Mouse (Mus musculus) R1 (cell line): ENCODE measurements at regions not wholly inside any gene's neighbourhood (a gene's known extent, or its start where the extent isn't known, plus 50 kb on each side); places are given as distances from the start of the nearest gene placed in this dataset.
A peak's percentile ranks its signal among the peaks of the same experiment; 100 is the strongest.

Experiments used
- DNase-seq: peaks from one replicate; pipeline ENCODE4 v3.0.0-alpha.2; 2018; ENCODE audit warnings: low read depth, low spot score

DNA sequence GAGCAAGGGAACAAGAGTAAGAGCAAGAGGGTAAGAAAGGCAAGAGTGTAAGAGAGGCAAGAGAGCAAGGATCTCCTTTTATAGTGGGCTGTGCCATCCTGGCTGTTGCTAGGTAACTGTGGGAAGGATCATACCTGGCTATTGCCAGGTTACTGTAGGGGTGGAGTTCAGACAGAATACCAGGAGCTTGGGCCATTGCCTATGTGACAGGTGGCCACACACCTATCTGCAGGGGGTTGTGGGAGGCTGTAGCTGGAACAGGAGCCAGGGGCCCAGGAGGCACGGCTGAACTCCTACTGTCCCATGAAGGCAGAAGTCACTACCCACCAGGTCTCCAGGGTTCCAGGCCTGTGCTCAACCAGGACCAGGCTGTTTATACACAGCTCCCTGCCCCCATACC is 1149.0 kb downstream of the 9330182O14Rik start:
- DNase-seq = peak; percentile 14

GRCm38 (mm10) chr15:41286809-41287413 is 1152.7 kb downstream of the 9330182O14Rik start:
- DNase-seq = peak; percentile 83

DNA sequence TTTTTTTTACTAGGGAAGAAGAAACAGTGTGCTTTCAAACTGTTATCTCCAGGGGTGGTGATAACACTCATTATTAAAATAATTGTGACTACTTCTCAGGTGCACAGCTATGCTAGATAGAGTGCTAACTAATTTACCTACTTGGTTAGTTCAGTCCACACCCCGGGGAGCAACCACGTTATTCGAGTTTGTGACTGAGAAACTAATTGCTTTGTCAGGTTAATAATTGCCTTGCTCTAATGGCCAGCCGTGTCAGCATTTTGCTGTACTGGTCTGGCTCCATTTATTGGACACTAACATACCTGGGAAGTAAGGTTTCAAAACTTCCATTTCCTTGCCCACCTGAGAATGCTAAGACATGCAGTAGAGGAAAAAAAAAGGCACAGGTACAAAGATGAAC is 1163.3 kb downstream of the 9330182O14Rik start:
- no peak for DNase-seq

GRCm38 (mm10) chr15:41306638-41307037 is 1172.5 kb downstream of the 9330182O14Rik start:
- no peak for DNase-seq

DNA sequence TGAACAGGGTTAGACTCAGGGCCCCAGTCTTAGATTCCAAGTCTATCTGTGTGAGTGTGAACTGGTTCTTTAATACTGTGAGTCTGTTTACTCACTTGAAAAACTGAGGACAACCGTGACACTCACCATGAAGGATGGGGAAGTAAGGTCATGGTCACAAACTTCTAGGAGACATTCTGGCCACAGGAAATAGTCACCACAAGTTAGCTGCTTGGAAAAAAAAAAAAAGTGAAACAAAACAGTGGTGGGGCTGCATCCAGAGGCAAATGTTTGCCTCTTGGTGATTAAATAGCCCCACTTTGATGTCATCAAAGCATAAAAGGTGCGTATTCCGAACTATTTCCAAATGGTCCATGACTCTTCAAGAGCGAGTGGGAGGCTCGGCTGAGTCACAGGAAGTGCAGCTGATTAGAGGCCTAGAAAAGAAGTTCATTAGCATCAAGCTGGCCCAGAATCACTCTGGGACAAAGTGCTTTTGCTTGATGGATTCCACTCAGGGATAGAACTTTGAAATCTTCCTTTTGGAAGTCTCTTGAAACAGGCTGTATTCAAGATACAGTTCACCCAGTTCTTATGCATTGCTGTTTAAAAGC is 1177.7 kb downstream of the 9330182O14Rik start:
- DNase-seq = peak; percentile 32

GRCm38 (mm10) chr15:41314916-41315315 is 1180.8 kb downstream of the 9330182O14Rik start:
- peak; percentile 84 for DNase-seq

DNA sequence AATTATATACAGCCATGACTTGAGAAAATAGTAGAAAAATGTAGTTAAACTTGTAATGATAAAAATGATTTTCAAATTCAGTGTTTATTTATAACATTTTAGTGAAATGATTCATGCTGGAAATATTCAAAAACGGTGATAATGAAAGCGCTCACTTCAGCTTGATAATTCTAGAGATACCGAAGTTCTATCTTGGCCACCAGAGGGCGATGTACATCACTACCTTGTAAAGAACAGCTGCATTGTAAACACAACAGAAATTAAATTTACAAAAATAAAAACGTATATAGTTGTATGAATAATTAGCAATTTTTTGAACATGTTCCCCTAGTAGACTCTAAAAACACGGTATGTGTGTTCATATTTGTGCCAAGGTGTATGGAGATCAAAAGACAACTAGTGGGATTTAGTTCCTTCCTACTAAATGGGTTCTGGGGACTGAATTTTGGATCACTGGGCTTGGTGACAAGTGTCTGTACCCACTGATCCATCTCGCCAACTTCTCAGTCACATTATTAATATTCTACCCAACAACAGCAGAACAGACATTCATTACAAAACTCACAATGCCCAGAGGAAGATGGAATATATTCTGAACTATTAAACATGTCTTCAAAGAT is 1191.6 kb downstream of the 9330182O14Rik start:
- peak; percentile 65 for DNase-seq

- DNase-seq = peak; percentile 52
Measured at GRCm38 (mm10) chr15:41329286-41329685, 1195.1 kb downstream of the 9330182O14Rik start.

DNA sequence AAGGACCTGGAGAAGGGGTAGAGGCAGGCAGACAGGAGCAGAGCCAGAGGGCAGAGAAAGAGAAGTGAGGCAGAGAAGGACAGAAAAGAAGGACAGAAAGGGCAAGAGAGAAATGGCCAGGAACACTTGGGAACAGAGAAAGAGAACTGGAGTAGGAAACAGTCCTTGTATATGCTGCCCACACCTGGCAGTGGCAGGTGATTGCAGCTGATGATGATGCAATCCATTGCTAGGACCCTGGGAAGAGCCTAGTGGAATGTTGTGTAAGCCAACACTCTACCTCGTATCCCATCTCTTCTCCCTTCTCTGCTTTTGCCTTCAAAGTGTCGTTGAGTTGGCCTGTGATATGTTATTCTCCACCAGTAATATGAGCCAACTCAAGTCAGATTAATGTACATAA is 1195.9 kb downstream of the 9330182O14Rik start:
- peak; percentile 66 for DNase-seq

GRCm38 (mm10) chr15:41332451-41332850 is 1198.3 kb downstream of the 9330182O14Rik start:
- no peak for DNase-seq

- DNase-seq = no peak
Measured at GRCm38 (mm10) chr15:41333165-41333564, 1199.0 kb downstream of the 9330182O14Rik start.

- DNase-seq = peak; percentile 90
Measured at GRCm38 (mm10) chr15:41340621-41341020, 1206.5 kb downstream of the 9330182O14Rik start.

- DNase-seq = peak; percentile 51
Measured at GRCm38 (mm10) chr15:41345554-41345953, 1211.4 kb downstream of the 9330182O14Rik start.

GRCm38 (mm10) chr15:41347221-41347620 is 1213.1 kb downstream of the 9330182O14Rik start:
- peak; percentile 78 for DNase-seq

GRCm38 (mm10) chr15:41352129-41352528 is 1218.0 kb downstream of the 9330182O14Rik start:
- DNase-seq = peak; percentile 99

DNA sequence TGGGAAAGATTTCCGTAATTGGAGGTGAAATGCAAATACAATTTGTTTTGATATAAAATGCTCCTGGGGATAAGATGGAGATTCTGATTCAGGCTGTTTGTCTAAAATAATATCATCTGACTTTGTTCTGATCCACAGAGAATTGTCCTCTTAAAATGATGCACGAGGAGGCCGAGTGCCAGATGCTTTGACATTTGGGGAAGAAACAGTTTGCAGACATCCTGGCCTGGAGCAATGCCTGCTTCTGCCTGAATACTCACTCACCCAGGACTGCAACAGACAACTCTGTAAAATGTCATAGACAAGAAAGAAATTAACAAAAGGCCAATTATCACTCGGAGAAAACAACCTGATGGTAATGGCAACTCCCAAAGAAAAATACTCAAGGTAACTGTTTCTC is 1225.1 kb downstream of the 9330182O14Rik start:
- DNase-seq = no peak

GRCm38 (mm10) chr15:41374669-41375068 is 1240.5 kb downstream of the 9330182O14Rik start:
- DNase-seq = no peak

GRCm38 (mm10) chr15:41375906-41376305 is 1241.7 kb downstream of the 9330182O14Rik start:
- DNase-seq = no peak

- no peak for DNase-seq
Measured at GRCm38 (mm10) chr15:41379637-41380036, 1245.5 kb downstream of the 9330182O14Rik start.

DNA sequence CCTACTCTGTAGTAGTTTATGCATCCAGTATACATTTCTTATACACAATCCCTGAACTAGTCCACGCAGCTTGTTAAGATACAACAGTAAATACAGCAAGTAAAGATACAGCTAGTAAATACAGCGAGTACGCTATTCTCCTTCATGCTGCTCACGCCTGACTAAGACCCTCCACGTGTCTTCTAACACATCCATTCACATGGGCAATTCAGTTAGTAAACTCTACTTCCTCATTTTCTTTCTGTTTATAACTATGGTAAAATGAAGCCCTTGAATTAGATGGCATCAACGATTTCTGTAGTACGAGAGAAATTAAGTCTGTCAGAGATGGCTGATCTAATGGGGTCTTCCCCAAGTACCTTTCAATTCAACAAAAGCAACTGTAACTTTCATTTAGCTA is 1246.3 kb downstream of the 9330182O14Rik start:
- no peak for DNase-seq

DNA sequence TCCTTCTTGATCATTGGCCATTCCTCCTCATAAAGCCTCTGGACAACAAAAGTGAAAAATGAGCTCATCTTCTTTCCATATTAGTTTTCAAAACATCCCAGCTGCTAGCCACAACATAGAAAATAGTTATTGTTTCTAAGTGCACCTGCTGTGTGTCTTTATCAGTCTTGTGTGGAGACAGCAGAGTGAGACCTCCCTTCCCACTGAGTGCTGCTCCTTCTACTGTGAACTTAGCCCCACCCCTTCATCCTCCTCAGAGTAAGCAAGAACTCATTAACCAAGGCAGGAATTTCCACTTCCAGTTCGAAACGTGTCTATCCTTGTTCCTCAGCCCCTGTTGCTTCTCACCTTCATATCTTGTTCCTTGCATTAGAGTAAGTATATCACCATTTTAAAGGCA is 1256.5 kb downstream of the 9330182O14Rik start:
- DNase-seq = no peak
